In the genomic region with DNA sequence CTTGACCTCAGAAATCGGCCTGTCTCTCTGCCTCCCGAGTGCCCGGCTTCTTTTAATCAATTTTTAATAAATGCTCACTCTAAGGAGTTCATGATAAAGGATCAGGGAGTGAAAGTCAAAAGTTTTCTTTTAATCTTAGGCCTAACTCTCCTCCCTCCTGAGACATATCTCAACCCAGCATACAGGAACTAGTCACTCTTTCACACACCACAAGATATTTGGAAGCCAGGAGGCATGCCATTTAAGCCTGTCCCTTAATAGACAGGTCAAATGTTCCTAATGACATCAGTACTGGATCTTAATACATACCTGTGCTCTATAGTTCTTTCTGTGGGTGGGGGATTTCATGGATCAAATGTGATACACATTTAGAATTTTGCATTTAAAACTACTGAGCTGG, we compare ENCODE assay signal across 1 mouse cellular context.
TF ChIP-seq lines count a peak whose summit lies in the region.

No protein-coding gene starts in this region.

TF ChIP-seq in CH12.LX, 34 proteins besides CTCF, POLR2A, EP300 and RAD21 (continued from another document):
- TF ChIP-seq MXI1 (IDR thresholded peaks at IDR 0.05; ENCODE audit: low read depth, low read length) (no peak), SMC3 (IDR thresholded peaks at IDR 0.05; ENCODE audit: low read depth, low read length) (no peak), TBP (conservative IDR thresholded peaks at IDR 0.05; ENCODE audit: low read depth, low read length) (no peak), GABPA (IDR thresholded peaks at IDR 0.05; ENCODE audit: insufficient replicate concordance, low read depth, low read length) (no peak), MEF2A (IDR thresholded peaks at IDR 0.05; ENCODE audit: borderline replicate concordance, low read depth, low read length) (no peak), BHLHE40 (IDR thresholded peaks at IDR 0.05; ENCODE audit: low read depth, low read length) (no peak), NELFE (IDR thresholded peaks at IDR 0.05; ENCODE audit: low read depth, low read length) (no peak), E2F4 (IDR thresholded peaks at IDR 0.05; ENCODE audit: insufficient replicate concordance, low read depth, low read length) (no peak)
